Mouse (Mus musculus): Measurements from ENCODE around the gene Frmpd2. TPM values are rescaled to one million over a fixed set of nuclear protein-coding genes. Genes with fewer than 3 reads are reported as not detected.
"Not testable (repeated sequence)": the region's sequence is repeated elsewhere in the genome, so short reads cannot be mapped to it uniquely, and the experiment has no call there.

The Frmpd2 gene
- polyA plus RNA-seq (2012; rRNA removed) = 0.04 TPM in 1 of 2 replicates, not detected in the other

GRCm38 (mm10) chr14:33471331-33471730 is at the start of gene Frmpd2:
Gene Frmpd2, plus strand, starts transcription at chr14:33471696.
- 26% methylated on average over 3 of the region's 3 CpGs for WGBS
- DNase-seq (ENCODE audit: low read depth, low spot score) = no peak

- 81% methylated on average over 1 of the region's 1 CpGs for WGBS
- no peak for DNase-seq (ENCODE audit: low read depth, low spot score)
Observed at GRCm38 (mm10) chr14:33423003-33423402, 48.5 kb upstream of the Frmpd2 start.

DNA sequence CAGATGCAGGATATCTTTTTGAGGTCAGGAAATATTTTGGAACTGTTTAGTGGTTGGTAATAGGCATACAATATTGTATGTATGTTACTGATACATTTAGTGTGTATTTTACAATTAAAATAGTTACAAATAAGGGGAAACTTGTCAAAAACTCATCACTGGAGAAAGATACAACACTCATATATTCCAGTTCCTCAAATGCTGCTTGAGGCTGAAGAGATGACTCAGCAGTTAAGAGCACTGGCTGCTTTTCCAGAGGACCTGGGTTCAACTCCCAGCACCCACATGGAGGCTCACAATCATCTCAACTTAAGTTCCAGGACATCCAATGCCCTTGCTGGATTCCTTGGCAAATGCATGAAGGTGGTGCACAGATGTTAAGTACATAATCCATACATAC is 47.4 kb upstream of the Frmpd2 start:
- DNase-seq (ENCODE audit: low read depth, low spot score) = no peak

DNA sequence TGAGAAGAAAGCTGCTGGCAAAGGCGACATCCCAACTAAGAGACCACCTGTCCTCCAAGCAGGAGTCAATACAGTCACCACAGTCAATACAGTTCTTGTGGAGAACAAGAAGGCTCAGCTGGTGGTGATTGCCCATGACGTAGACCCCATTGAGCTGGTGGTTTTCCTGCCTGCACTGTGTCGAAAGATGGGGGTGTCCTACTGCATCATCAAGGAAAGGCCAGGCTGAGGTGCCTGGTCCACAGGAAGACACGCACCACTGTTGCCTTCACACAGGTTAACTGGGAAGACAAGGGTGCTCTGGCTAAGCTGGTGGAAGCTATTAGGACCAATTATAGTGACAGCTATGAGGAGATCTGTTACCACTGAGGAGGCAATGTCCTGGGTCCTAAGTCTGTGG is 39.0 kb upstream of the Frmpd2 start:
- 97% methylated on average over 4 of the region's 4 CpGs for WGBS
- DNase-seq (ENCODE audit: low read depth, low spot score) = not testable (repeated sequence)

- peak; percentile 42 for DNase-seq (ENCODE audit: low read depth, low spot score)
- whole genome bisulfite sequencing = 29% methylated on average over 2 of the region's 2 CpGs
Observed at GRCm38 (mm10) chr14:33443780-33444179, 27.7 kb upstream of the Frmpd2 start.

- no peak for DNase-seq (ENCODE audit: low read depth, low spot score)
- WGBS = 51% methylated on average over 3 of the region's 3 CpGs
Observed at GRCm38 (mm10) chr14:33445962-33446361, 25.5 kb upstream of the Frmpd2 start.

DNA sequence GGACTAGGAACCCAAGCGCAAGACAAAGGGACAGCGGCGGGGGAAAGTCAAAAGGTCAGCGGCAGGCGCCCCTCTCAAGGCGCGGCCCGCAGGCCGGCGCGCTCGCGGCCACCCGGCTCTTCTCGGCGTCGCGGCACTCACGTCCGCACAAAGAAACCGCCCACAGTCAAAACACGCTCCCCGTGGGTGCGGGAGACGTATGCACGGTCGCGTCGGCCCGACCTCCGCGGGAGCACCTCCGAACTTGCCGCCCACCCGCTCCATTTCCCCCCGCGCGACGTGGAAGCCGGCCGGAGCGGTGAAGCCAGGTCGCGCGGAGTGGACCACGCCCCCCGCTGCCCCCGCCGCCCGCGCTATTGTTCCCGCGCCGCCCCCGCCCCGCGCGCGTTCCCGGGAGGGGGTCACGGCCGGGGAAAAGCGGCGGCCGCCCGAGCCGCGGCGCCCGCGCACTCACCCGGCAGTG is 24.9 kb upstream of the Frmpd2 start:
- no peak for DNase-seq (ENCODE audit: low read depth, low spot score)
- WGBS = under 1% methylated on average over 66 of the region's 72 CpGs

GRCm38 (mm10) chr14:33447027-33447569 is 24.4 kb upstream of the Frmpd2 start, which contains the start of gene Mapk8:
Gene Mapk8, minus strand, starts transcription at chr14:33447158.
- WGBS = under 1% methylated on average over 70 of the region's 70 CpGs
- DNase-seq (ENCODE audit: low read depth, low spot score) = peak; percentile 64

- WGBS = 82% methylated on average over 4 of the region's 4 CpGs
- DNase-seq (ENCODE audit: low read depth, low spot score) = no peak
Observed at GRCm38 (mm10) chr14:33448276-33448675, 23.2 kb upstream of the Frmpd2 start.

DNA sequence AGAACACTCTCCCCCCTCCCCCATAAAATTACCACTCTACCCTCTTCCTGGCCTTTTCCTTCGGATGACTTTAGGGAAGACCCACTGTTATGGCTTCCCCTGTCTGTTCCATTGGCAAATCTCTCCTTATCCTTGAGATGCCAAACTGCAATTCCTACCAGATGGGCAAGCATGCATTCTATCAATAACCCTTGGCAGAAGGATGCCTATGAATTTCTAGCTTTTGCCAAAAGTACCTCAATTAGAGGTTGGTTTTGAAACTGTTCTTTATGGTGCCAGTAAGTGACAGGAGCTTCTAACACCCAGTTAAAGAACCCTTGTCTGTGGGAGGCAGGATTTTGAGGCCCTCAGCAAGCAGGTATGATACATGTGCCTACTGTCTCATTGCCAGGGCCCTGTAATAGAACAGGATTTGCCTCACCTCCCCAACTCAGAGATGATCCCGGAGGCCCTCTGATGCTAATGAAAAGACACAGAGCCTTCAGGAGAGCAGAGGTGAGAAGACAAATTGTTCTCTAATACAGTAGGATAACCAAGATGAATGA is 22.1 kb upstream of the Frmpd2 start:
- DNase-seq (ENCODE audit: low read depth, low spot score) = no peak
- WGBS = 78% methylated on average over 2 of the region's 2 CpGs

DNA sequence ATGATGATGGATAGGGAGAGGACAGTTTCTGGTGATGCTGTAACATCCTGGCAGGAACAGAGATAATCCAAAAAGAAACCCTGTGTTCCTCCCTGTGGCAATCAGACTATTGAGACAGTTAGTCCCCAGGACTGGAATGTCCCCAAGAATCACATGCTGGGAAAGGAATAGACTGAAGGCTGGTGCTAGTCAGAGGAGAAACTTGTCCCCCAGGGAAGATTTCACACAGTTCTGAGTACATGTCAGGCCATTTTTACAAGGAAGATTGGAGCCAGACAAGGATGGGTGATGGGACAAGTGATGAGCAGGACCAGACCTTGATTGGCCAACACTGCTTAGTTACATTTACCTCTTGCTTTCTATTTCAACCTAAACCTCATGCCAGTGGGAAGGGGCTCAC is 21.2 kb upstream of the Frmpd2 start:
- DNase-seq (ENCODE audit: low read depth, low spot score) = no peak

DNA sequence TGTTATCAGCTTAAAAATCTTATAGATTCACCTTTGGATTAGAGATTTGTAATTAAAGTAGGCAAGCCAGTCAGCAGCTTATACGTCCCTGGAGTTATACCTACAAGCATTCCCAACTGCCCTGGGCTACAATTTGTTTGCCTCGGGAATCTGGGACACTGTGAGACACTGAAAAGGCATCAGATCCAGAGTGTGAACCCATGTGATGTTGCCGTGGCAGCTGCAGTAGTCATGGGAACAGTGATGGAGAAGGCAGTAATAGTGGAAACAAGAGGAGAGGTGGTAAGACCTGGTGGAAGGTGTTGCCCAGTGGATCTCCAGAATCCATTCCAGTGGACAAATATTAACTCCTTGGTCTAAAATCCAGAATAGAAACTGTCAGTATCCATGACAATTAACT is 7.8 kb upstream of the Frmpd2 start:
- 64% methylated on average over 3 of the region's 3 CpGs for WGBS
- DNase-seq (ENCODE audit: low read depth, low spot score) = no peak

DNA sequence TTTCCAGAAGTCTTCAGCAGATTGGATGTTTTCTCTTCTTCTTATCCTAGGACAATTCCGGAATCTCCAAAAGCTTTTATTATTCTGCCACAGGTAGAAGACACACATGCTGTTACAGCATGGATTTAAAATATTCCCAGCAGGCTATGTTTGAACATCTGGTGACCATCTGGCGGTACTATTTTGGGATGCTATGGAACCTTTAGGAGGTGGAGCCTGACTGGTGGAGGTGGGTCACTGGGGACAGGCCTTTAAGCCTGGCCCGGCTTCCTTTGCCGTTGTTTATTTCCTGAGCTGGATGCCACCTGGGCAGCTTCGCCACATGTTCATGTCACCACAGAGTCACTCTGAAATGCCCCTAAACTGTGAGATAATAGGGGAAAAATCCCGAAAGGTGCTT is 3.7 kb upstream of the Frmpd2 start:
- no peak for DNase-seq (ENCODE audit: low read depth, low spot score)
- WGBS = 69% methylated on average over 6 of the region's 6 CpGs

- WGBS = 47% methylated on average over 2 of the region's 2 CpGs
- DNase-seq (ENCODE audit: low read depth, low spot score) = no peak
Observed at GRCm38 (mm10) chr14:33474461-33474860, 3.0 kb downstream of the Frmpd2 start.

GRCm38 (mm10) chr14:33476094-33476760 is 4.7 kb downstream of the Frmpd2 start:
- 15% methylated on average over 3 of the region's 3 CpGs for WGBS
- DNase-seq (ENCODE audit: low read depth, low spot score) = no peak

DNA sequence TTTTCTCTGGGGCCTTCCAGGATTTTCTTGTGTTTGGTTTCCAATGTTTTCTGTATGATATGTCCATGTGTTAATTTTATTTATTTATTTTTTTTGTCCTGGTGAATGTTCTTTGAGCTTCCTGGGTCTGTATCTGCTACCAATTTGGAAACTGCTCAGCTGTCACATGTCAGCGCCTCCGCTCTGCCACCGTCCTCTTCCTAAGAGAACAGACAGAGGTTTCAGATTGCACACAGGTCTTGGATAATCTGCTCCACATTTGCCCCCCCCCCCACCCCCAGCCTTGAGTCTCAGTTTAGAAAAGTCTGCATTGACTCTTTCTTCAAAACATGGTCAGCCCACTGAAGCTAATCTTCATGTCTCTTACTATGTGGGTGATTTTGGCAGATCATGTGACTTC is 10.5 kb downstream of the Frmpd2 start:
- 70% methylated on average over 3 of the region's 3 CpGs for WGBS
- DNase-seq (ENCODE audit: low read depth, low spot score) = no peak

DNA sequence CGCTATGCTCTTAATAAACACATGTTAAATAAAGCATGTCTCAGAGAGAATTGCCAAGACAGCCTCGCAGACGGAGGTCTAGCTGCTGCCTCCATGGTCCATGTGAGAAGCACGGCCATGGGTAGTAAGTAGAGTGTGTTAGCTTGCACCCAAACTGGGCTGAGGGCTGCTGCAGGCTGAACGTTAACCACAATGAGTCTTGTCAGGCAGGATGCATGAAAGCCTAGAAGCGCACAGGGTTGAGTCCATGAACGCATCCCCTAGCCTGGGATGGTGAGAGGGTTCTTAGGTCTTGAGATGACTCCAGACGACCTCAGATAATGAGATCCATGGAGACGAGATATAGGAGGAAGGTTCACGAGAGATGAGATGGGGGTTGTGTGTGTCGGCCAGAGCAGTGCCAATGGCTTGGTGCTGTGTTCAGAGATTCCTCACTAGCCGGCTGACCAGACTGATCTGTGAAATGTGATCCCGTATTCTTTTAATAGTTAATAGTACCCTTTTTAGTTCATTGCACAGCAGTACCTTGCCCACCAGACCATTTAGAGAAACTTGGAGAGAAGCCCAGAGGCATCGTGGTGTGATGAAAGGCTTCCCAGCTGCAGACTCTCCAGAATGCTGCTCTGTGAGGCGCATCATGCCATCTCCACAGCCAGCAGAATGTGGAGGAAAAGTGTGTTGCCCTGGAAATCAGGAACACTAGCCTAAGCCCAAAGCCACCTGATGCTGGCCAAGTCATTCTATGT is 16.5 kb downstream of the Frmpd2 start:
- no peak for DNase-seq (ENCODE audit: low read depth, low spot score)
- 65% methylated on average over 15 of the region's 15 CpGs for WGBS

GRCm38 (mm10) chr14:33495226-33495625 is 23.7 kb downstream of the Frmpd2 start:
- no peak for DNase-seq (ENCODE audit: low read depth, low spot score)
- 55% methylated on average over 4 of the region's 4 CpGs for WGBS

- DNase-seq (ENCODE audit: low read depth, low spot score) = no peak
- WGBS = 74% methylated on average over 5 of the region's 5 CpGs
Observed at GRCm38 (mm10) chr14:33497418-33497817, 25.9 kb downstream of the Frmpd2 start.

- DNase-seq (ENCODE audit: low read depth, low spot score) = no peak
Observed at GRCm38 (mm10) chr14:33498849-33499248, 27.4 kb downstream of the Frmpd2 start.

GRCm38 (mm10) chr14:33500631-33501030 is 29.1 kb downstream of the Frmpd2 start:
- WGBS = 68% methylated on average over 10 of the region's 10 CpGs
- no peak for DNase-seq (ENCODE audit: low read depth, low spot score)

More at GRCm38 (mm10) chr14:33498849-33499248, 27.4 kb downstream of the Frmpd2 start:
- 40% methylated on average over 3 of the region's 3 CpGs for WGBS
